Mouse (Mus musculus) MN1 (cell line): ENCODE results near the gene Olfr1102.

Source experiments
- DNase-seq: peaks from one replicate; pipeline ENCODE4 v3.0.0-alpha.2; 2016; ENCODE audit warnings: low spot score

Gene Olfr1102

DNA sequence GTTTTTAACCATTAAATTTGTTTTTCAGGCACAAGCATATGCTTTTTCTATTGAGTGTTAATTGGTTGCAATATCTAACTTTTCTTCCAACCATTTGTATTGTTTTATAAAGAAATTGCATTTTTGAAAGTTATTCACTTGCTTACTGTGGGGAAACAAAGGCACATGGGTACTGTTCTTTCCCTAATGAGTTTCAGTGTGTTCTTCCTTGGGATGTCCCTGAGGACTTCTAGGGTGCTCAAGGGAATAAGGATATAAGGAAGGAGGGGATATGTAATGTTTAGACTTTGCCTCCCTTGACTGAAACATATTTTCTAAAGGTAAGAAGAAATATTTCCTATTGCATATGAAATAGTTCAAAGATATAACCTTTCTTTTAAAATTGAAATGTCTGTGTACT lies at the start of gene Olfr1102:
Gene Olfr1102 (plus strand): TSS at position 301 of the 400 bp plus-strand sequence.
- DNase-seq: no peak

DNA sequence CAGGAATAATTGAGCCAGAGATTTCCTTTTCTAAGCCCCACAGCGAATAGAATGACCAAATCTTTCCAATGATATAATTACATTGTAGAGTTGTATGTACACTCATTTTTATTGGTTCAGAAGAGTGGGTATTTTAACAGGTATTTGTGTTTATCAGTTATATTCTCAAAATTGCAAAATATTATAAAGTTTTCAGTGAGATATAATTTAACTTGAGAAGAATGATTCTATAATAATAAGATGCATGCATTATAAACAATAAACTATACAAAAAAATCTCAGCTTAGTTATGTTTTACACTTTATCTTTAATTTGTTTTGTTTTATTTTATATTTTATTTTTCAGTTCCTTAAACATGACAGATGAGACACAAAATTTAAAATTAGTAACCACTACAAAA lies 37.6 kb upstream of the Olfr1102 start, which contains the start of gene Olfr1099:
Gene Olfr1099 (minus strand): TSS at position 101 of the 400 bp plus-strand sequence.
- no peak for DNase-seq

DNA sequence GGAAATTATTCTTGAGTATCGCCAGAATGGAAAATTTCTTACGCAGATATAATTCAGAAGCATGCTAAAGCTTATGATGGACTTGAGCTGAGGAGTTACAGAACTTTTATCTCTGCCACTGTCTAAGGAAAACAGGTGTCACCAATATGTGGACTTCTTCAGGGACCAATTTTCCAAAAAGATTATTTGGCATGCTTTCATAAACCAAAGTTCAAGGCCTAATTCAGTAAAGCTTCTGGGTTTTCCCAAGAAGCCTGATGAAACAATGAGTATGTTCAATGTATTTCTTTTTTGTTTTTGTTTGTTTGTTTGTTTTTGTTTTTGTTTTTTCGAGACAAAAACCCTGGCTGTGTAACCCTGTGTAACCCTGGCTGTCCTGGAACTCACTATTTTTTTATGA lies 18.3 kb upstream of the Olfr1102 start, which contains the start of gene Olfr1100:
Gene Olfr1100 (minus strand): TSS at position 101 of the 400 bp plus-strand sequence.
- DNase-seq: no peak

DNA sequence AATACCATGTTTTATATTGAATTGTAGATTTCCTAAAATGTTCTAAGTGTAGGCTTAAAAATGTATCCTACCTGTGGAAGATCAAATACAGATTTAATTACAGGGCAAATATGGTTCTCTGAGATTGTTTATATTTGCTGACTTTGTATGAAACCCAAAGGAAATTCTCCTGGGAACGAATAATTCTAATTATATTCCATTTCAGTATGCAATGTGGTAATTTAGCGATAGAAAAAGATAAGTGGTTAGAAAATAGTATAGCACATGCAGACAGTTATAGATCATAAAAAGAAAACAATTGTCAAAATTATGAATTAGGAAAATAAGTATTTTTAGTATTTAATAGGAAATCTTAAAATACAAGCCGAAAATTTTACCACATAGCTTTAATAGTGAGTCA lies 7.1 kb upstream of the Olfr1102 start, which contains the start of gene Olfr1101:
Gene Olfr1101 (minus strand): TSS at position 101 of the 400 bp plus-strand sequence.
- no peak for DNase-seq

DNA sequence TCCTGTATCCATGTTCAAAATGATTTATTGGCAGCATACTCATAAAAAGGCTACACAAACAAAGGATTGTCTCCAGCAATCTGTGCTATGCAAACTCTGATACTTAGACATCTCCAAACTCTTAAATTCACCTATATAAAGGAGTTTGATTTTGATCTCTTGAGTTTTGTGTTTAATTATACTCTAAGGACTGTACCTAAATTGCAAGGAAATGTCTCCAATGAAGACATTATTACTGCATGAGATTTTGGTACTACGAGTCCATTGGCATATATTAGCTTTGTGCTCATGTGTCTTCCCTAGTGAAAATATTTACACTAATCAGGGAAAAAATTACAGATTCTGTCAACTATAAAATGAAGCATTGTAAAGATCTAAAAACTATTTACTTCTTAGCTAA lies 28.8 kb downstream of the Olfr1102 start, which contains the start of gene Olfr1104:
Gene Olfr1104 (minus strand): TSS at position 101 of the 400 bp plus-strand sequence.
- no peak for DNase-seq

DNA sequence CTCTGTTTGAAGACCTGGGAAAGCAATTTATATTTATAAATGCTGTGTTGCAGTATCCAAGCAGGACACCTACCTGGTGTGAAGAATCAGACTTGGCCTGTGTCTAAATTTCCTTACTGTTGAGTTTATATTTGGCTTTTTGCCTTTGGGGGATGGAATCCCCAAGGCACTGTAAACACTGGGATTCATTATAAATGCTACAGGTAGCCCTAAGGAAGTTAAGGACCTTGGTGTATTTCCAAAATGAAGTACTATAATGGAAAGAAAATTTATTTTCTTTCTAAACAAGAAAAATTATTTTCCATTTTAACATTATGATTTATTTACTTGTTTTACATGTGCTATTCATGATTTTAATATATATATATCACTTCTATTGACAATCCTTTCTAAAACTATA lies 38.2 kb downstream of the Olfr1102 start, which contains the start of gene Olfr1105:
Gene Olfr1105 (minus strand): TSS at position 101 of the 400 bp plus-strand sequence.
- DNase-seq: no peak

DNA sequence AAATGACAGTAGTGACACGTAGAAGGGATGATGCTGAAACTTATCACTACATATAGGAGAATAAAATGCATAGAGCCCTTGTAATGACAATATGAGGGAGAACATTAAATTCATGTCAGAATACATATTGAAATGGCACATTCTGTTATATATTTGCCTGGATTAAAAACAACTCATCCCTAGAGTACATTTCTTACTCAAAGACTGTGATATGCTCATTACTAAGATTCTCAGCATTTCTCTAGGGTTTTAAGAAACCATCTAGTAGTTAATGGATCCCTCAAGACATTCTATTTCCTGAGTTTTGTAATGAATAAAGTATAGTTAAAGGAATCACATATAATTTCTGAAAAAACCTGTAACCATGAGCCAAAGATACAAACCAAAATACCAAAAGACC lies 54.0 kb downstream of the Olfr1102 start, which contains the start of gene Olfr1106:
Gene Olfr1106 (minus strand): TSS at position 101 of the 400 bp plus-strand sequence.
- no peak for DNase-seq
